Mouse (Mus musculus): Measurements from ENCODE around the gene Lrig2. TPM values are rescaled to one million over a fixed set of nuclear protein-coding genes. Genes with fewer than 3 reads are reported as not detected.
"Not testable (repeated sequence)": the region's sequence is repeated elsewhere in the genome, so short reads cannot be mapped to it uniquely, and the experiment has no call there.

Gene Lrig2
- polyA plus RNA-seq, 1 experiment from 2014 or later = 23.7 TPM

DNA sequence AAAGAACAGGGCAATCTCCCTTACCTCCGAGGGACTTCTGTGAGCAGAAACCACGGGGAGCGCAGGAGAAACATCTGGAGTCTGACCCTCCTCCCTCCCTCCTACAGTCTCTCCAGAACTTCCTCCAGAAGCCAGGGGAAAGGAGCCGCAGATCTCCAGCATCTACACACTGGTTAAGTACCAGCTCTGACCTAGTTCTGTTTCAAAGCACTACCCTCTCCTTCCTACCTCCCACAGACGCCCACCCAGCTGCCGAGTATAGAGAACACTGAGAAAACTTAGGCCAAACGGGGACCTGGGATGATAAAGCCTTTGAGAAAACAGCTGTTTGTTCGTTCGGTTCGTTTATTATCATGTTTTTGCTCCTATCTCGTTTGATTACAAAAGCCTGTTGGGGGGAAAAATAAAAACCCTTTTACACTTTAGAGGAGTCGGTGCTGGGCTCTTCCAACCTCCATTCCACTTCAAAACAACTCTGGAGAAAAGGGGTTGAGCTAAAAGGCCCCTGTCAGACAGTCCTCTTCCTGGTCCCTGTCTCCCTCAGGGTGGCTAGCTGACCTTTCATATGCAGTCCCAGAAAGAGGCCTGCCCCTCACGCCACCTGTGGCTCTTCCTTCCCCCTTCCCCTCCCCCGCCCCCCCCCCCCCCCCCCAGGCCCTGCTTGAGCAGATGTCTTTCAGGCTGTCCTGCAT, 80.4 kb downstream of the Lrig2 start:
- no peak for ATAC-seq (ENCODE audit: low FRiP score)
- no peak overlapping the region for H3K9ac ChIP-seq (ENCODE audit: low read length)
- DNase-seq (ENCODE audit: low spot score, missing footprints) = peak; percentile 88
- no peaks in the 10 kb centered on the region for H3K27me3 ChIP-seq (ENCODE audit: control insufficient read depth, insufficient read depth, low read length)
- H3K27ac ChIP-seq (ENCODE audit: low read depth, low read length) = no peak overlapping the region
- 27% methylated on average over 14 of the region's 14 CpGs for WGBS
- no peak overlapping the region for H3K4me3 ChIP-seq (ENCODE audit: low read depth, low read length)
- no peaks in the 10 kb centered on the region for H3K36me3 ChIP-seq (ENCODE audit: control insufficient read depth, insufficient read depth, low read length)
- H3K4me2 ChIP-seq = no peak overlapping the region
- H3K9me3 ChIP-seq (ENCODE audit: control insufficient read depth, low read length) = no peaks in the 10 kb centered on the region
- H3K4me1 ChIP-seq (ENCODE audit: control insufficient read depth, insufficient read depth, low read length) = peaks cover 4% of the 10 kb centered on the region

DNA sequence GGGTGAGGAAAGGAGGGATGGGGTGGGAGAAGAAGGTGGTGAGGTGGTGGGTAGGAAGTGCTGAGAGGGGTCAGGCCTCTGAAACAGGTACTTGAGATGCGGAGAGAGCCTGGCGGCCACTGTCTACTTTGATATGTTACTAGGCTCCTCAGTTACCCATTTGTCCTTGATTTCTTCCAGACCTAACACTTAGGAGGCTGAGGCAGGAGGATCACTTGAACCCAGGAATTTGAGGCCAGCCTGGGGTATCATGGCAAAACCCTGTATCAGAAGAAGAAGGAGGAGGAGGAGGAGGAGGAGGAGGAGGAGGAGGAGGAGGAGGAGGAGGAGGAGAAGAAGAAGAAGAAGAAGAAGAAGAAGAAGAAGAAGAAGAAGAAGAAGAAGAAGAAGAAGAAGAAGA, 84.4 kb downstream of the Lrig2 start:
- 100% methylated on average over 2 of the region's 2 CpGs for WGBS

DNA sequence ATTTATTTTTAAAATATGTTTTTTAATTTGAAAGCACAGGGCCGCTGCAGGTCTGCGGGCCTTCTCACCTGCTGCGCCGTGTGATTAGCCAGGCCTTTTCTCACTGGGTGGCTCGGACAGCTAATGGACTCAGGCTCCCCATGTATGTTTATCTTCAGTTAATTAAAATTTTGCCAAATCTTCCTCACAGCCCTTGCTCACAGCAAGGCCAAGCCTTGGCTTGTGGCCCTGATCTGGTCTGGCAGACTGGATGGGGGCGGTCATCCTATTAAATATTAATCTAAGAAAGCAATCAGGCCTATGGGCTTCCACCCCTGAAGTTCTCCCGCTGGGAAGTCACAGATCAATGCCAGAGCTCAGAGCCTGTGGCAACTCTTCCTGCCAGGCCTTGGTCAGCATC, 87.4 kb downstream of the Lrig2 start:
- H3K4me3 ChIP-seq (ENCODE audit: low read depth, low read length) = no peak overlapping the region
- DNase-seq (ENCODE audit: low spot score, missing footprints) = peak; percentile 54
- H3K9me3 ChIP-seq (ENCODE audit: control insufficient read depth, low read length) = no peaks in the 10 kb centered on the region
- no peaks in the 10 kb centered on the region for H3K27me3 ChIP-seq (ENCODE audit: control insufficient read depth, insufficient read depth, low read length)
- H3K4me2 ChIP-seq = no peak overlapping the region
- no peak overlapping the region for H3K27ac ChIP-seq (ENCODE audit: low read depth, low read length)
- WGBS = 80% methylated on average over 7 of the region's 7 CpGs
- no peaks in the 10 kb centered on the region for H3K4me1 ChIP-seq (ENCODE audit: control insufficient read depth, insufficient read depth, low read length)
- H3K9ac ChIP-seq (ENCODE audit: low read length) = no peak overlapping the region
- H3K36me3 ChIP-seq (ENCODE audit: control insufficient read depth, insufficient read depth, low read length) = no peaks in the 10 kb centered on the region
- ATAC-seq (ENCODE audit: low FRiP score) = no peak

More for the DNA sequence above, 84.4 kb downstream of the Lrig2 start:
- not testable (repeated sequence) for H3K36me3 ChIP-seq (ENCODE audit: control insufficient read depth, insufficient read depth, low read length); ATAC-seq (ENCODE audit: low FRiP score); H3K4me2 ChIP-seq; H3K4me3 ChIP-seq (ENCODE audit: low read depth, low read length); H3K27ac ChIP-seq (ENCODE audit: low read depth, low read length); H3K9ac ChIP-seq (ENCODE audit: low read length); H3K27me3 ChIP-seq (ENCODE audit: control insufficient read depth, insufficient read depth, low read length); H3K4me1 ChIP-seq (ENCODE audit: control insufficient read depth, insufficient read depth, low read length); H3K9me3 ChIP-seq (ENCODE audit: control insufficient read depth, low read length)
- DNase-seq (ENCODE audit: low spot score, missing footprints) = peak; percentile 37

DNA sequence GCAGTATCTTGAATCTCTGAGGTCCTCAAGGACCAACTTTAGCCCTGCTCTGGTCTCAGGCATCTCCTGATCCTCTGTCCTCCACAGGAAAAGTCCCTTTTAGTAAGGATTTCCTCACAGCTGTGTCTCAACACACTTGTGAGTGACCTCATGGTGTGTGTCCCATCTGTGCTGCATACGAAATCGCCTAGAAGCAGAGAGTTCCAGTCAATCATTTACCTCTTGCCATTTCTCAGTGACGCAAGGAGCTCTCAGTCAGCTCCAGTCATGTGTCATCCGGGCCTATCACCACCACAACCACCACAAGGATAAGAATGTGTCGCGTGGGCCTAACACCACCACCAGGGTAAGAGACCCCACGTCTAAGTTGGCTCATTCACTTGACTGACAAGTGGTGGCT, 90.8 kb downstream of the Lrig2 start:
- Histone ChIP-seq H3K27ac (ENCODE audit: low read depth, low read length) (no peak overlapping the region), H3K4me2 (no peak overlapping the region), H3K9ac (ENCODE audit: low read length) (no peak overlapping the region), H3K27me3 (ENCODE audit: control insufficient read depth, insufficient read depth, low read length) (no peaks in the 10 kb centered on the region), H3K4me1 (ENCODE audit: control insufficient read depth, insufficient read depth, low read length) (no peaks in the 10 kb centered on the region), H3K9me3 (ENCODE audit: control insufficient read depth, low read length) (no peaks in the 10 kb centered on the region), H3K36me3 (ENCODE audit: control insufficient read depth, insufficient read depth, low read length) (no peaks in the 10 kb centered on the region), H3K4me3 (ENCODE audit: low read depth, low read length) (no peak overlapping the region)
- 90% methylated on average over 7 of the region's 7 CpGs for WGBS
- peak; percentile 76 for DNase-seq (ENCODE audit: low spot score, missing footprints)
- no peak for ATAC-seq (ENCODE audit: low FRiP score)

DNA sequence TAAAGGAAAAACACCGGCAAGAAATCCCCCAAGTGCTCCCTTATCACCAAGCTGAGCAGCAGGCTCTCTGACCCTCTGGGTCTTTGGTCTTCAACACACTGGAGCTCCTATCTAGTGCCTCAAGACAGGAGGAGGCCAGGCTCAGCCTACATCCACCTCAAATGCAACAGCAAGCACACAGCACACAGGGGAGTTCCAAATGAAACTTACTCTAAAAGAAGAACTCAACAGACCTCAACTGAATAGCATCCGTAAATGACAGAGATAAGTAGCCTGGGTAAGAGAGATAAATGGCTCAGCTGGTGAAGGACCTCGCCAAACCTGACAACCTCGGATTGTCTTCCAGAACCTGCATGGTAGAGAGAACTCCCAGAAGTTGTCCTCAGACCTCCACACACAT, 91.7 kb downstream of the Lrig2 start:
- 80% methylated on average over 4 of the region's 4 CpGs for WGBS
- H3K27ac ChIP-seq (ENCODE audit: low read depth, low read length) = no peak overlapping the region
- ATAC-seq (ENCODE audit: low FRiP score) = no peak
- H3K36me3 ChIP-seq (ENCODE audit: control insufficient read depth, insufficient read depth, low read length) = no peaks in the 10 kb centered on the region
- H3K4me2 ChIP-seq = no peak overlapping the region
- peak; percentile 51 for DNase-seq (ENCODE audit: low spot score, missing footprints)
- no peak overlapping the region for H3K4me3 ChIP-seq (ENCODE audit: low read depth, low read length)
- H3K9me3 ChIP-seq (ENCODE audit: control insufficient read depth, low read length) = no peaks in the 10 kb centered on the region
- H3K27me3 ChIP-seq (ENCODE audit: control insufficient read depth, insufficient read depth, low read length) = no peaks in the 10 kb centered on the region
- no peaks in the 10 kb centered on the region for H3K4me1 ChIP-seq (ENCODE audit: control insufficient read depth, insufficient read depth, low read length)
- H3K9ac ChIP-seq (ENCODE audit: low read length) = no peak overlapping the region

DNA sequence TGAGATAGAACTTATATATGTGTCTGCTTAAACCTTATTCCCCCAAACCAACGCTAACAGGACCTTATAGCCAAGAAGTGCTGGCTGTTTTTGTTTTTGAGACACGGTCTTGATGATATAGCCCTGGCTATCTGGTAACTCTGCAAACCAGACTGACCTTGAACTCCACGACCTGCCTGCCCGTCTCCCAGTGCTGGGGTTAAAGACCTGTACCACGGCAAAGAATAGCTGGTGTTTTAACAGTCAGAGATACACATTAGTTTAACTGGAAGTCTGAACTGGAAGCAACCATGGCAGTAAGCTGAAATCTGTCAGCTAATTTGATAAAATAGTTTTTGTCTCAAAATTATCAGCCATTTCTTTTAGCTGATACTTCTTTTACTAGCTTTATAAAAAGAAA, 94.9 kb downstream of the Lrig2 start:
- Histone ChIP-seq H3K9ac (ENCODE audit: low read length) (no peak overlapping the region), H3K27me3 (ENCODE audit: control insufficient read depth, insufficient read depth, low read length) (no peaks in the 10 kb centered on the region), H3K4me1 (ENCODE audit: control insufficient read depth, insufficient read depth, low read length) (no peaks in the 10 kb centered on the region), H3K9me3 (ENCODE audit: control insufficient read depth, low read length) (no peaks in the 10 kb centered on the region), H3K27ac (ENCODE audit: low read depth, low read length) (no peak overlapping the region), H3K4me2 (no peak overlapping the region), H3K4me3 (ENCODE audit: low read depth, low read length) (no peak overlapping the region), H3K36me3 (ENCODE audit: control insufficient read depth, insufficient read depth, low read length) (no peaks in the 10 kb centered on the region)
- 80% methylated on average over 5 of the region's 5 CpGs for WGBS
- no peak for ATAC-seq (ENCODE audit: low FRiP score)
- peak; percentile 65 for DNase-seq (ENCODE audit: low spot score, missing footprints)

GRCm38 (mm10) chr3:104412482-104412881, 99.2 kb downstream of the Lrig2 start:
- no peak overlapping the region for H3K9ac ChIP-seq (ENCODE audit: low read length)
- H3K9me3 ChIP-seq (ENCODE audit: control insufficient read depth, low read length) = no peaks in the 10 kb centered on the region
- H3K36me3 ChIP-seq (ENCODE audit: control insufficient read depth, insufficient read depth, low read length) = no peaks in the 10 kb centered on the region
- 86% methylated on average over 6 of the region's 6 CpGs for WGBS
- no peak overlapping the region for H3K4me3 ChIP-seq (ENCODE audit: low read depth, low read length)
- no peak overlapping the region for H3K27ac ChIP-seq (ENCODE audit: low read depth, low read length)
- DNase-seq (ENCODE audit: low spot score, missing footprints) (no peak), ATAC-seq (ENCODE audit: low FRiP score) (no peak)
- no peaks in the 10 kb centered on the region for H3K27me3 ChIP-seq (ENCODE audit: control insufficient read depth, insufficient read depth, low read length)
- no peak overlapping the region for H3K4me2 ChIP-seq
- no peaks in the 10 kb centered on the region for H3K4me1 ChIP-seq (ENCODE audit: control insufficient read depth, insufficient read depth, low read length)

DNA sequence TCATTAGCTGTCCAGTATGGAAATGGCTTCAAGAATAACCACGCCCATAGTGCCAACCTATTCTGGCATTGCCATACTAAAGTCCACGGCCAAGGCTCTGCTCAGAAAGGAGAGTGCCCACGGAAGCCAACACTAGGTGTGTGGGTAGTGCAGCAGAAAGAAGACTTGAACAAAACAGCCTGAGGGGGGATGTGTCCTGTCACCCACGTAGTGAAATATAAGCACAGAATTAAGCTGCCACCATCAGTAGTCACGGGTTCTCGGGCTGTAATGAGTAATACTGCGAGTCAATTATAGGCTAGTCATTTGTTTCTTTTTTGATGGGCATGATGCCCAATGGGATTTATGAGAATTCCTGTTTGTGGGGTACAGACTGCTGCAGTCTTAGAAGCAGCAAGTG, 104.2 kb downstream of the Lrig2 start:
- no peak overlapping the region for H3K9ac ChIP-seq (ENCODE audit: low read length)
- H3K9me3 ChIP-seq (ENCODE audit: control insufficient read depth, low read length) = no peaks in the 10 kb centered on the region
- no peak overlapping the region for H3K27ac ChIP-seq (ENCODE audit: low read depth, low read length)
- DNase-seq (ENCODE audit: low spot score, missing footprints) (no peak), ATAC-seq (ENCODE audit: low FRiP score) (no peak)
- H3K4me2 ChIP-seq = no peak overlapping the region
- no peaks in the 10 kb centered on the region for H3K4me1 ChIP-seq (ENCODE audit: control insufficient read depth, insufficient read depth, low read length)
- 91% methylated on average over 7 of the region's 7 CpGs for WGBS
- H3K36me3 ChIP-seq (ENCODE audit: control insufficient read depth, insufficient read depth, low read length) = no peaks in the 10 kb centered on the region
- no peaks in the 10 kb centered on the region for H3K27me3 ChIP-seq (ENCODE audit: control insufficient read depth, insufficient read depth, low read length)
- no peak overlapping the region for H3K4me3 ChIP-seq (ENCODE audit: low read depth, low read length)

- DNase-seq (ENCODE audit: low spot score, missing footprints) (peak; percentile 62), ATAC-seq (ENCODE audit: low FRiP score) (no peak)
- WGBS = 80% methylated on average over 4 of the region's 4 CpGs
- no peak overlapping the region for H3K4me3 ChIP-seq (ENCODE audit: low read depth, low read length)
- H3K27me3 ChIP-seq (ENCODE audit: control insufficient read depth, insufficient read depth, low read length) = no peaks in the 10 kb centered on the region
- H3K9me3 ChIP-seq (ENCODE audit: control insufficient read depth, low read length) = no peaks in the 10 kb centered on the region
- H3K4me2 ChIP-seq = no peak overlapping the region
- H3K27ac ChIP-seq (ENCODE audit: low read depth, low read length) = no peak overlapping the region
- H3K9ac ChIP-seq (ENCODE audit: low read length) = no peak overlapping the region
- no peaks in the 10 kb centered on the region for H3K36me3 ChIP-seq (ENCODE audit: control insufficient read depth, insufficient read depth, low read length)
- no peaks in the 10 kb centered on the region for H3K4me1 ChIP-seq (ENCODE audit: control insufficient read depth, insufficient read depth, low read length)
Measured at GRCm38 (mm10) chr3:104403582-104403981, 108.1 kb downstream of the Lrig2 start.

Data from midbrain, embryonic 11.5 days (tissue).